Mouse (Mus musculus): ENCODE measurements around the gene Setd6. TPM values are rescaled to one million over a fixed set of nuclear protein-coding genes. Genes with fewer than 3 reads are reported as not detected.

Gene Setd6
- total RNA-seq, 2 experiments from 2014 or later, result 10.7 to 13.3 TPM

- DNase-seq, result no peak
- Histone ChIP-seq H3K4me3 (no peak overlapping the region), H3K27ac (no peak overlapping the region)
- no peak for TF ChIP-seq CTCF (IDR thresholded peaks at IDR 0.05)
- intact Hi-C loops (cut with DNase I), result loop anchor here (1.0 to 5.0 kb wide), 2 partner anchors 90 to 349 kb away; no protein-coding TSS in a partner anchor
Measured at GRCm38 (mm10) chr8:95696661-95697060, 19.0 kb upstream of the Setd6 start.

GRCm38 (mm10) chr8:95697128-95697527 lies 18.6 kb upstream of the Setd6 start:
- peak; percentile 96; the same call in 1 of the 2 replicates for TF ChIP-seq CTCF (IDR thresholded peaks at IDR 0.05)
- H3K4me3 ChIP-seq, result peak overlapping the region; percentile 24; the same call in 1 of the 2 replicates
- H3K27ac ChIP-seq, result no peak overlapping the region
- intact Hi-C loops (cut with DNase I), result loop anchor here (1.0 to 5.0 kb wide), 2 partner anchors 91 to 350 kb away; no protein-coding TSS in a partner anchor
- peak; percentile 79 for DNase-seq

DNA sequence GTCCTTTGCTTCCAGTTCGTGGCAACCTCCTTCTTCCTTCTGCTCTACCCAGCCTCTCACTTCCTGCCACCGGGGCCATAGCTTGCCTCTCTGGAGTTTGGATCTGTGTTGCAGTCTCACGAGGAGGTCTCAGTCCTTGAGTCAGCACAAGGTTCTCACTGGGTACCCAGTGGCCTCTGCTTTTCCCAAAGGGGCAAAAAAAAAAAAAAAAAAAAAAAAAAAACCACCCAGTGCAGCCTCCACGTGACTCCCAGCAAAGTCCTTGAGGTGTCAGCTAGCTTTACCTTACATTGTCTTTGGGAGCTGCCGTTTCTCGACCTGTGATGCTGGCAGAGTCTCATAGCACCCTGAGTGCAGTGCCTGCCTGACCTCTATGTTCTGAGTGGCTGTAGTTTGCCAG lies 17.5 kb upstream of the Setd6 start:
- no peak for TF ChIP-seq CTCF (IDR thresholded peaks at IDR 0.05)
- no peak overlapping the region for H3K27ac ChIP-seq
- no peak overlapping the region for H3K4me3 ChIP-seq
- no peak for DNase-seq
- intact Hi-C loops (cut with DNase I), result loop anchor here (5.0 kb wide), 1 partner anchor 351 kb away; no protein-coding TSS in a partner anchor

GRCm38 (mm10) chr8:95700282-95700681 lies 15.4 kb upstream of the Setd6 start:
- DNase-seq, result no peak
- intact Hi-C loops (cut with DNase I), result loop anchor here (10.0 kb wide), 1 partner anchor 445 kb away; no protein-coding TSS in a partner anchor
- no peak for TF ChIP-seq CTCF (IDR thresholded peaks at IDR 0.05)
- Histone ChIP-seq H3K27ac (no peak overlapping the region), H3K4me3 (no peak overlapping the region)

DNA sequence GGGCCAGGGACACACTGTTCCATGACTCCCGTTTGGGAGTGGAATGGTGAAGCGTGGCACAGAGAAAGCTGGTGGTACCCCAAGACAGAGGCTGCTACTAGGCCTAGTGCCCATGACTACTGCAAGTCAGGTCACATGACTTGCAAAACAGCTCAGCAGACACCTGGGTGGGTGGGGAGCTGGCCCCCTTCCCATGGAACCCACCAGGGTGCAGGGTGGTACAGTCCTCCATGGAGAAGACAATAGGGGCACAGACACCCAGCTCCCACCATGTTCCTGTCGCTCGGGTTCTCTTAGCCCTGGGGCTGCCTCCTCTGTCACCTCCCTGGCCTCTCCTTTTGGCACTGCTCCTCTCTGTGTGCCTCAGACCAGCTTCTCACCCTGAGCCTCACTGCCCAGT lies 13.9 kb upstream of the Setd6 start:
- Histone ChIP-seq H3K27ac (no peak overlapping the region), H3K4me3 (no peak overlapping the region)
- no peak for TF ChIP-seq CTCF (IDR thresholded peaks at IDR 0.05)
- peak; percentile 13 for DNase-seq
- intact Hi-C loops (cut with DNase I), result loop anchor here (10.0 kb wide), 1 partner anchor 447 kb away; no protein-coding TSS in a partner anchor

- intact Hi-C loops (cut with DNase I), result loop anchor here (10.0 kb wide), 1 partner anchor 448 kb away; no protein-coding TSS in a partner anchor
- DNase-seq, result peak; percentile 86
- Histone ChIP-seq H3K27ac (peak overlapping the region; percentile 67), H3K4me3 (peak overlapping the region; percentile 85)
- TF ChIP-seq CTCF (IDR thresholded peaks at IDR 0.05), result no peak
Measured at GRCm38 (mm10) chr8:95702480-95703446, 12.9 kb upstream of the Setd6 start.

DNA sequence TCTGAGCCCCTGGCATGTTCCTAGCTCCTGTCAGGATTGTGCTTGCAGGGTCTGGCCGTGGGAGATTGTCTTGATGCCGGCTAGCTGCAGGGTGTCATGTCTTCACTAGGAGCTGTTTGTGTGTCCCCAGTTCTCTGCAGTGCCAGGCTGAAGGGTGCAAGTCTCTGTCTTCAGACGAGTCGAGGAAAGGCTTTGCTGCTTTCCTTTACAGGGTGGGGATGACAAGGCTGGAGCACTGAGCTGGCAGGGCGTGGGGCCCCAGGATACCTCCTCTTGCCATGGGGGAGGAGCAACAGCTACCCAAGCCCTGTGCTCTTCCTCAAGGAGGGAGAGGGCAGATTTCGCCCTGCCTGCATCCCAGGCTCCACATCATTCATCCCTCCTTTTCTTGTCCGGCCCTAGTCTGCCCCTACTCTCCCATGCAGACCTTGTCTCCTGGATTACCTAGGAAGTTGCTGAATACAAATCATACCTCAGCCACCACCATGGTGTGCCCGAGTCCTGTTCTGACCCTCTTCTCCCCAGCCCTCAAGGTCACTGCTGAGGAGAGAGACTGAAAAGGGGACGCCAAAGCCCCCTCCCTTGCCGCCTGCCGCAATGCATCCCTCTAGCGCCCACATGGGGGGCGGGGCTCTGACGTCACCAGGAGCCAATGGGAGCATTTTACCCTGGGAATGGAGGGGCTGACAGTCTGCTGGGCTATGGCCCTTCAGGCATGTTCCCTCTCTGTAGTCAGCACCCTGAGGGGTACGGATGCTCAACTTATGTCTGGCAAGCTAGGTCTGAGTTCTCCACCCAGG lies 12.0 kb upstream of the Setd6 start:
- DNase-seq, result peak; percentile 55
- intact Hi-C loops (cut with DNase I), result loop anchor here (10.0 kb wide), 1 partner anchor 449 kb away; no protein-coding TSS in a partner anchor
- Histone ChIP-seq H3K4me3 (peak overlapping the region; percentile 85), H3K27ac (peak overlapping the region; percentile 67)
- TF ChIP-seq CTCF (IDR thresholded peaks at IDR 0.05), result no peak

DNA sequence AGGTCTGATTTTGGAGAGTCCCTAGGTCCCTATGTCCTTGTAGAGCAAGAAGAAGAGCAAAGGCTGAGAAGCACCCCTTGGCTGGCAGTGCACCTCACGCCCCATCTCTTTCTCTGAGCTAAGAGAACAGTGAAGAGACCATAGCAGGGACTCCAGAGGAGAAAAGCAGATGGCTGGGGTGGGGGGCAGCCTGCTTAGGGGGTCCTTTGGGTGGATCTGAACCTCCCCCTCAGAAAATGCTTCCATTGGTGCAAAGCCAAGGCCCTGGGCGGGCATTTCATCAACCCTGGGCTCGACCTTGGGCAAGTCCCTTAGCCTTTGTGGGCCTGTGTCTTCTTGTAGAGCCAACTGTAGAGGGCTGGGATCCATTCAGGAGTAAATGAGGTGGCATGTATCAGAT lies 11.1 kb upstream of the Setd6 start:
- DNase-seq, result no peak
- H3K27ac ChIP-seq, result no peak overlapping the region
- no peak overlapping the region for H3K4me3 ChIP-seq
- TF ChIP-seq CTCF (IDR thresholded peaks at IDR 0.05), result no peak
- intact Hi-C loops (cut with DNase I), result loop anchor here (10.0 kb wide), 1 partner anchor 450 kb away; no protein-coding TSS in a partner anchor

DNA sequence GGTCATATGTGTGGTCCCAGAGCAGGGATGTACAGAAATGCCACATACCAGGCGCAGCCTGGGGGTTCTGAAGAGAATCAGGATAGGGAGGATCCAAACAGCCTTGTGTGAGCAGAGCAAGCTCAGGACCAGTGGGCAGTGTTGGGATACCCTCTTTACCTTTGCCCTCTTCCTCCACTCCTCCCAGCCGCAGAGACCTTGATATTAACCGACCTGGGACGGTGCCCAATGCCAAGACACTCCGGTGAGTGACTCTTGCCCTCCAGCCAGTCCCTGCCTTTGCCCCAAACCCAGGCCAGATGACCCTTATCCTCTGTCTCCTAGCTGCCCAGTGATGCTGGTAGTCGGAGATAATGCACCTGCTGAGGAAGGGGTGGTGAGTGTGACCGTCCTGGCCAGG lies 6.1 kb upstream of the Setd6 start:
- intact Hi-C loops (cut with DNase I), result loop anchor here (10.0 kb wide), 1 partner anchor 455 kb away; no protein-coding TSS in a partner anchor
- TF ChIP-seq CTCF (IDR thresholded peaks at IDR 0.05), result no peak
- H3K27ac ChIP-seq, result no peak overlapping the region
- no peak for DNase-seq
- H3K4me3 ChIP-seq, result no peak overlapping the region

GRCm38 (mm10) chr8:95711029-95711428 lies 4.7 kb upstream of the Setd6 start:
- intact Hi-C loops (cut with DNase I), result no loop called here
- no peak overlapping the region for H3K27ac ChIP-seq

DNA sequence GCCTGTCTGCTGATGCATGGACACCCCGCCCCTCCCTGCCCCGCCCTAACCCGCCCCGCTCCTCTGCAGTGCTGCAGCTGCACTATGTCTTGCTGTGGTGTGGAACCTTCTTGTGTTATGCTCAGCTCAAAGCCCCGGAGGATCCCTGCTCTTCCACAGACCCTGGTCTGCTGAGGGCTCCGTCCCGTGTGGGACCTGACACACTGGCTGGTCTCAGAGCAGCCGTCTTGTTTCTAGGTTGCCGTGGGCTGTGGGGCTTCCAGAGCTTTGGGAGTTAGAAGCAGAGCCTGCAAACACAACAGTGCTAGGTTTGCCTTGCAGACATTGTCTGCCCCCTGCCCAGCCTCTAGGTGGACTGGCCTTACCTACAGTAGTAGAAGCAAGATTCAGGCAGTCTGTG lies 3.3 kb upstream of the Setd6 start:
- no peak for TF ChIP-seq CTCF (IDR thresholded peaks at IDR 0.05)
- no peak for DNase-seq
- Histone ChIP-seq H3K27ac (no peak overlapping the region), H3K4me3 (no peak overlapping the region)
- intact Hi-C loops (cut with DNase I), result loop anchor here (2.0 kb wide), 1 partner anchor 120 kb away; no protein-coding TSS in a partner anchor

More at GRCm38 (mm10) chr8:95711029-95711428, 4.7 kb upstream of the Setd6 start:
- H3K4me3 ChIP-seq, result no peak overlapping the region
- DNase-seq, result no peak
- TF ChIP-seq CTCF (IDR thresholded peaks at IDR 0.05), result no peak

Data from gastrocnemius, adult 2 months (tissue).